Comparison of ENCODE assay signal across 20 mouse cellular contexts in the genomic region with DNA sequence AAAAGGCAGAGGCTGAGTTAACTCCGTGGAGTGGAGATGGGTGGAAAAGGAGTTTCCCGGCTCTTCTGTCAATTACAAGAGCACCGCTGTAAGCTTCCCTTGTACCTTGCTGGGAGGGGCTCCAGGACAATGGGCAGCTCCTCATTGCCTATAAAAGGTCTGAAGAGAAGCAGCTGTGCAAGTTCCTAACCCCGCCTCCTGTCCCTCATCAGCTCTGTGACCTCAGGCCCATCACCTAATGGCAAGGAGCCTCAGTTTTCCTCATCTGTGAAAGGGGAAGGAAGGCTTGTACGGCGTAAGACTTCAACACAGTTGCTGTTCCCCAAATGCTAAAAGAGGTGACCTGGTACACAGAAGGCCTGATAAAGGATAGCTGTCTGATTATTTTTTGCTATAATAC. TPM values are rescaled to one million over a fixed set of nuclear protein-coding genes. Genes with fewer than 3 reads are reported as not detected.
DNase-seq lines count a peak whose midpoint lies in the region; ATAC-seq and TF ChIP-seq lines count a peak whose summit lies in the region.
"Had no signal": no experiment of that assay in that cellular context is flagged by ENCODE, and none has a peak within 500 bp of the region (broad histone marks: within the 10 kb centered on the region; RNA-seq: fewer than 3 reads in every experiment).

No protein-coding gene starts in this region.

- no peak overlapping the region for H3K27ac ChIP-seq in forebrain, embryonic 11.5 days (ENCODE audit: low read depth, low read length)
- H3K27ac ChIP-seq in forebrain, embryonic 10.5 days, result no peak overlapping the region
- H3K27ac ChIP-seq in ES-Bruce4 (ENCODE audit: insufficient read depth, low read length), result no peak overlapping the region
- H3K27ac ChIP-seq: embryonic facial prominence, embryonic 13.5 days; gastrocnemius, adult 2 months; hindbrain, embryonic 10.5 days; hindbrain, embryonic 14.5 days had no signal

- H3K9me3 ChIP-seq in forebrain, embryonic 11.5 days (ENCODE audit: control insufficient read depth, low read length), result no peaks in the 10 kb centered on the region
- no peaks in the 10 kb centered on the region for H3K9me3 ChIP-seq in forebrain, embryonic 10.5 days
- no peaks in the 10 kb centered on the region for H3K9me3 ChIP-seq in ES-Bruce4 (replicated peaks; ENCODE audit: control insufficient read depth, insufficient read depth, low read length, poor library complexity, severe bottlenecking)
- H3K9me3 ChIP-seq: embryonic facial prominence, embryonic 13.5 days; heart, embryonic 12.5 days; hindbrain, embryonic 10.5 days had no signal

- H3K27me3 ChIP-seq in forebrain, embryonic 11.5 days (ENCODE audit: control insufficient read depth, insufficient read depth, low read length), result no peaks in the 10 kb centered on the region
- H3K27me3 ChIP-seq in forebrain, embryonic 10.5 days (ENCODE audit: poor library complexity, severe bottlenecking), result no peaks in the 10 kb centered on the region
- H3K27me3 ChIP-seq in ES-Bruce4 (ENCODE audit: control insufficient read depth, insufficient read depth, low read length, poor library complexity, severe bottlenecking), result no peaks in the 10 kb centered on the region
- H3K27me3 ChIP-seq: embryonic facial prominence, embryonic 13.5 days had no signal

- 0 out of 2 replicates have a peak, but pooled peaks have one; percentile 46 for TF ChIP-seq EP300 in ES-Bruce4 (IDR thresholded peaks at IDR 0.05; ENCODE audit: insufficient read depth, low read depth, low read length)

- no peaks in the 10 kb centered on the region for H3K4me1 ChIP-seq in forebrain, embryonic 11.5 days (replicated peaks; ENCODE audit: control insufficient read depth, insufficient read depth, low read length)
- H3K4me1 ChIP-seq in forebrain, embryonic 10.5 days, result peaks cover 33% of the 10 kb centered on the region
- peaks cover 2% of the 10 kb centered on the region for H3K4me1 ChIP-seq in ES-Bruce4 (ENCODE audit: control insufficient read depth, insufficient read depth, low read length)
- H3K4me1 ChIP-seq: heart, embryonic 12.5 days had no signal

- no peak overlapping the region for H3K9ac ChIP-seq in forebrain, embryonic 11.5 days (ENCODE audit: low read length)
- no peak overlapping the region for H3K9ac ChIP-seq in ES-Bruce4 (ENCODE audit: low read depth, poor library complexity, severe bottlenecking)
- H3K9ac ChIP-seq: embryonic facial prominence, embryonic 13.5 days; heart, embryonic 12.5 days; hindbrain, embryonic 14.5 days had no signal

- ATAC-seq in forebrain, embryonic 11.5 days (replicated peaks; ENCODE audit: low FRiP score), result 0 out of 2 replicates have a peak, but pooled peaks have one; percentile 33
- ATAC-seq: CD4-positive, CD25-positive, alpha-beta regulatory T cell, adult 4 months; forebrain, embryonic 14.5 days; intestine, embryonic 16.5 days had no signal

- no peak for DNase-seq in forebrain, embryonic 11.5 days (ENCODE audit: low spot score)
- no peak for DNase-seq in forebrain, embryonic 10.5 days (ENCODE audit: extremely low spot score, low spot score)
- DNase-seq in A20 (ENCODE audit: low read depth, low spot score) (peak; percentile 70), ZHBTc4 (ENCODE audit: low read depth, low spot score) (peak; percentile 90)
- no peak for DNase-seq in testis, postnatal 10 days (ENCODE audit: low spot score)
- no peak for DNase-seq in urinary bladder, adult 2 months (ENCODE audit: low spot score)
- DNase-seq: adrenal gland, postnatal 10 days; B cell, adult 2 months; cerebellum, adult 11 months; cerebellum, postnatal 25 days; gastrocnemius, adult 2 months; gastrocnemius, postnatal 25 days had no signal

- no peak for TF ChIP-seq POLR2A in ES-Bruce4 (IDR thresholded peaks at IDR 0.05; ENCODE audit: insufficient read depth, low read length)

- H3K4me3 ChIP-seq in forebrain, embryonic 11.5 days (ENCODE audit: low read depth, low read length), result no peak overlapping the region
- no peak overlapping the region for H3K4me3 ChIP-seq in forebrain, embryonic 10.5 days
- no peak overlapping the region for H3K4me3 ChIP-seq in ES-Bruce4 (ENCODE audit: low read depth, low read length)
- H3K4me3 ChIP-seq: embryonic facial prominence, embryonic 13.5 days; gastrocnemius, adult 2 months; heart, embryonic 12.5 days; hindbrain, embryonic 10.5 days had no signal

- no peak overlapping the region for H3K4me2 ChIP-seq in forebrain, embryonic 11.5 days (ENCODE audit: low read depth, low read length, severe bottlenecking)
- H3K4me2 ChIP-seq: embryonic facial prominence, embryonic 13.5 days; heart, embryonic 12.5 days; hindbrain, embryonic 14.5 days had no signal

- WGBS in forebrain, embryonic 11.5 days, result 62% methylated on average over 6 of the region's 6 CpGs
- 56% methylated on average over 6 of the region's 6 CpGs for WGBS in forebrain, embryonic 10.5 days

- no peaks in the 10 kb centered on the region for H3K36me3 ChIP-seq in forebrain, embryonic 11.5 days (ENCODE audit: control insufficient read depth, insufficient read depth, low read length)
- no peaks in the 10 kb centered on the region for H3K36me3 ChIP-seq in forebrain, embryonic 10.5 days (replicated peaks)
- H3K36me3 ChIP-seq in ES-Bruce4 (ENCODE audit: control insufficient read depth, insufficient read depth, low read length, poor library complexity, severe bottlenecking), result no peaks in the 10 kb centered on the region
- H3K36me3 ChIP-seq: embryonic facial prominence, embryonic 13.5 days; heart, embryonic 12.5 days; hindbrain, embryonic 10.5 days had no signal

- TF ChIP-seq CTCF in ES-Bruce4 (IDR thresholded peaks at IDR 0.05; ENCODE audit: low read depth, low read length), result no peak

RNA-seq across cellular contexts. Expression of gene Rgs8, which starts 24.8 kb away (rescaled TPM):
- polyA plus RNA-seq in forebrain, embryonic 11.5 days (2014; fragmentation: Nextera tagmentation; extraction: Ambion mirVana), result 12.1 and 12.2 TPM in 2 replicates
- polyA plus RNA-seq in forebrain, embryonic 10.5 days (2016; fragmentation: Nextera tagmentation; extraction: Ambion mirVana), result 9.1 and 9.6 TPM in 2 replicates
- 0.10 TPM in 1 of 2 replicates, not detected in the other for polyA plus RNA-seq in ES-Bruce4 (2011; ENCODE audit: insufficient read depth, insufficient read length, low read depth, missing spikeins)
- 0.03 TPM in 1 of 2 replicates, not detected in the other for polyA plus RNA-seq in urinary bladder, adult 2 months (2012; rRNA removed)

Comparison
In these comparisons a context has a peak if more than half of its experiments do, and no peak if none do; other contexts are left out.
1. DNase-seq: peak in A20 (single experiment) and ZHBTc4 (single experiment); none in forebrain, embryonic 11.5 days (single experiment), forebrain, embryonic 10.5 days (single experiment), testis, postnatal 10 days (single experiment) and urinary bladder, adult 2 months (single experiment).